Mouse (Mus musculus) limb, embryonic 13.5 days (tissue): ENCODE results near the gene Exoc8. TPM values are rescaled to one million over a fixed set of nuclear protein-coding genes. Genes with fewer than 3 reads are reported as not detected.

Source experiments
- ATAC-seq: fragments of 200-750 bp; cut with Nextera tagmentation; 2 replicates; pipeline ENCODE4 v1.8.0; 2017; ENCODE audit warnings: low read depth, moderate number of reproducible peaks, moderate TSS enrichment; ENCODE audit not compliant: low FRiP score
- H3K27ac ChIP-seq: fragments of 300-500 bp; sonication (generic); 2 replicates; pipeline ENCODE4 v1.5.1; 2015; ENCODE audit warnings: inconsistent platforms, mild to moderate bottlenecking, moderate library complexity
- H3K27me3 ChIP-seq: fragments of 300-500 bp; sonication (generic); 2 replicates; pipeline ENCODE4 v1.6.1; 2015; ENCODE audit warnings: mild to moderate bottlenecking, inconsistent platforms
- H3K36me3 ChIP-seq: fragments of 300-500 bp; sonication (generic); 2 replicates; pipeline ENCODE4 v1.6.1; 2015; ENCODE audit warnings: inconsistent platforms, mild to moderate bottlenecking, moderate library complexity
- H3K4me1 ChIP-seq: fragments of 300-500 bp; sonication (generic); 2 replicates; pipeline ENCODE4 v1.6.1; 2015; ENCODE audit warnings: inconsistent platforms
- H3K4me2 ChIP-seq: fragments of 300-500 bp; sonication (generic); replicated peaks from 2 replicates; pipeline ENCODE4 v1.6.1; 2015; ENCODE audit warnings: inconsistent platforms, mild to moderate bottlenecking, moderate library complexity
- H3K4me3 ChIP-seq: fragments of 300-500 bp; sonication (generic); 2 replicates; pipeline ENCODE4 v1.5.1; 2015; ENCODE audit warnings: moderate library complexity, mild to moderate bottlenecking, inconsistent platforms
- H3K9ac ChIP-seq: fragments of 300-500 bp; sonication (generic); 2 replicates; pipeline ENCODE4 v1.6.1; 2015; ENCODE audit warnings: mild to moderate bottlenecking, inconsistent platforms
- H3K9me3 ChIP-seq: fragments of 300-500 bp; sonication (generic); 2 replicates; pipeline ENCODE4 v1.6.1; 2016; ENCODE audit warnings: inconsistent platforms
- WGBS: fragments of 180-500 bp; shearing (Covaris S2); methylation state at CpG from one replicate; pipeline ENCODE4 v1.1.7; 2015; 5-methylcytosine and 5-hydroxymethylcytosine counted together
- polyA plus RNA-seq: library from polyadenylated mRNA; unstranded; fragments of >200 nt; fragmentation: Nextera tagmentation; extraction: Ambion mirVana; gene quantifications from 2 replicates; pipeline ENCODE4 v1.2.1, GENCODE M21; 2015

Gene Exoc8
- polyA plus RNA-seq, 1 experiment from 2014 or later = 8.4 TPM

DNA sequence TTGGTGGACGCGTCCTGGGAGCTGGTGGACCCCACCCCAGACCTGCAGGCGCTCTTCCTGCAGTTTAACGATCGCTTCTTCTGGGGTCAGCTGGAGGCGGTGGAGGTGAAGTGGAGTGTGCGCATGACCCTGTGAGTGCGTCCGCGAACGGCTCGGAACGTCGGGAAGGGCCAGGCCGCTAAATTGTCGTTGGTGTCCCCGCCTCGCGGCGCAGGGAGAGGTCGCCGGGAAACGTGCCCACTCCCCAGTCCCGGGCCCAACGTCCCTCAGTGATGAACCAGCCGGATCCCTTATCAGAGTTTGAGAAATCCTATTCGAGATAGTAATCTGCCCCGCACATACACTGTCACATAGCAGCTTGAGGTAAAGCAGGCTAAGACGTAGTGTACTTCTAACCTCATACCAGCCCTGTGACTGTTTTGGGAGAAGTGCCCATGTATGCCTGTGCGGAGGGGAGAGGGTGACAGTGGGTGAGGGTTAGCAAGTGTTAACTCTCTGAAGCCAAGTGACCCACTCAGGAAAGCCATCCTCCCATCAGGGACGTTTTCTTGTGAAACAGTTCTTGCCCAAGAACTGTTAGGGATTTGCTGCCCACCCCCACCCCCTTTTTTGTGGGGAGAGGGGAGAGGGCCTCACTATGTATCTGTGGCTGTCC lies 873 bp upstream of the Exoc8 start:
- H3K9ac ChIP-seq = peak overlapping the region; percentile 92
- H3K27ac ChIP-seq = peak overlapping the region; percentile 65
- no peaks in the 10 kb centered on the region for H3K9me3 ChIP-seq
- H3K4me3 ChIP-seq = peak overlapping the region; percentile 97
- peaks cover 21% of the 10 kb centered on the region for H3K4me1 ChIP-seq
- peaks cover 62% of the 10 kb centered on the region for H3K36me3 ChIP-seq
- no peaks in the 10 kb centered on the region for H3K27me3 ChIP-seq
- 5% methylated on average over 31 of the region's 31 CpGs for WGBS
- peak overlapping the region; percentile 94 for H3K4me2 ChIP-seq
- no peak for ATAC-seq

DNA sequence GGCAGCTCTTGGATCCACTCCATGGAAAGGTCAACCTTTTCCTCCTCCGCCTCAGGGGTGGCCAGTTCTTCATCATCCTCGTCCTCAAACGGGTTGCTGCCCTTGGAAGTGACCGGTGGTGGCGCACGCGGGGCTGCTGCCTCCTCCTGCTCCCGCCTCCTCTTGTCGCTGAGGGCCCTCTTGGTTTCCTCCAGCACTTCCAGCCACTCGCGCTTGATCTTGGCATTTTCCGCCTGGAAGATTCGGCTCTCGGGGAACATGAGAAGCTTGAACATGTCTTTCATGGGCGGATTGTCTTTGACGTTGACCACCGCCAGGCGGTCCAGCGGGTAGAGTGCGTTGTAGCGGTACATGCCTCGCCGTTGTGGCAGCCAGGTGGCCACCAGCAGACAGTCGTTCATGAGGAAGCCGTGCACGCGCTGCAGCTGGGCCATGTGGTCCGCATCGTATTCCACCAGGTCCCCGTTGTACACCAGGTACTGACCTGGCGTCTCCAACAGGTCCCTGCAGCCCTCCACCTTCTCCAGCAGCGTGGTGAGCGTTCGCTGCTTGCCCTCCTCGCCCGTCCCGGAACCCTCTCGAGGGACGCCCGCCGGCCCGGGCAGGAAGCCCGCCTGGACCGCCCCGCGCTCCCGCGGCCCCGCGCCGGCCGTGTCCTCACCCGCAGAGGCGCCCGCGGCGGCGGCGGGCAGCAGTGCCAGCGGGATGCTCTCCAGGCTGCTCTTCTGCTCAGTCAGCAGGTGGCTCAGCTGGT lies 696 bp downstream of the Exoc8 start:
- Histone ChIP-seq H3K36me3 (peaks cover 50% of the 10 kb centered on the region), H3K9ac (peak overlapping the region; percentile 92), H3K27me3 (no peaks in the 10 kb centered on the region), H3K4me1 (peaks cover 25% of the 10 kb centered on the region), H3K27ac (peak overlapping the region; percentile 69; the same call in 1 of the 2 replicates), H3K9me3 (no peaks in the 10 kb centered on the region), H3K4me2 (peak overlapping the region; percentile 98), H3K4me3 (peak overlapping the region; percentile 97)
- WGBS = 1% methylated on average over 60 of the region's 60 CpGs
- ATAC-seq = peak; percentile 24; the same call in 1 of the 2 replicates

DNA sequence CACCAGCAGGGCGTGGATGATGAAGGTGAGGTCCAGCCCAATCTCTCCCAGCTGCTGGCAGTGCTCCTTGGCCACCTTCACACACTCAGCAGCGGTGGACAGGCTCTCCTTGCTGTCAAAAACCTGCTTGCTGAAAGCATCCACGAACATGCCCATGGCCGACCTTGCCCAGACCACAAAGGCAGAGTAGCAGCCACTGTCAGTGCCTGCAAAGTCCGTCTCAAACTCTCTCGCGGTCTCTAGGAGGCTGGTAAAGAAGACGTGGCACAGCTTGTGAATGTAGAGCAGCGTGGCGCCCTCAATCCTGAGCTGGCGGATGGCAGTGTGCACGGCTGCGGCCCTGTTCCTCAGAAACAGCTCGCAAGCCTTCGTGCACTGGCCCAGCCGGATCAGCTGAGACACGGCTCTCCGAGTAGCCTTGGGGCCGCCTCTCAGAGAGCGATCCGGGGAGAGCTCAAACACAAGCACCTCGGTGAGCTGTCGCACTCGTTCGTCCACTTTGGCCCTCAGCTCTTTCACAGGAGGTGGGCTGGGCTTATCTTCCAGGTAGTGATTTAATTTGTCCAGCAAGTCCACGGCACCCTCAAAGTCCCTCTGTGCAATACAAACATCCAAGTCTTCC lies 1.4 kb downstream of the Exoc8 start:
- Histone ChIP-seq H3K27me3 (no peaks in the 10 kb centered on the region), H3K27ac (peak overlapping the region; percentile 69; the same call in 1 of the 2 replicates), H3K4me3 (peak overlapping the region; percentile 97), H3K9ac (peak overlapping the region; percentile 92), H3K36me3 (peaks cover 50% of the 10 kb centered on the region), H3K4me2 (peak overlapping the region; percentile 98), H3K9me3 (no peaks in the 10 kb centered on the region), H3K4me1 (peaks cover 25% of the 10 kb centered on the region)
- no peak for ATAC-seq
- WGBS = 85% methylated on average over 26 of the region's 26 CpGs

DNA sequence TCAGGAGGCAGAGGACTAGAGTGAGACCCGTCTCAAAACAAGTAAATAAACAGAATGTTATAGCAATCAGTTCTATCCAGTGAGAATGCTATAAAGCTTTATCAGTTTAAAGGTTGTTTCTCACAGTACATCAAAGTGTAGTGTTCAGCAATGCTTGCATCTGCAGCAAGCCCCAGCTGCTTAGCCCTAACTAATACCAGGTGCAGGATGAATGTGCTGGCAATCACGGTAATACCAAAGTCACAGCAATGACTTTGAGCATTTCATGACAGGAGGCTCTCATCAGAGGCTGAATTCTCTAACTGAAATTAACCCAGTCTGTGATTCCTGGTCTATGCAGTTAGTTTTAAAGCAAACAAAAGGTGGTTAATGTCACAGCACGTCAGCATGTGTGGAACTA lies 4.9 kb downstream of the Exoc8 start:
- Histone ChIP-seq H3K9ac (no peak overlapping the region), H3K27ac (no peak overlapping the region), H3K4me2 (no peak overlapping the region; the same call in 1 of the 2 replicates), H3K4me3 (no peak overlapping the region), H3K9me3 (peaks cover 2% of the 10 kb centered on the region; the same call in 1 of the 2 replicates), H3K4me1 (peaks cover 15% of the 10 kb centered on the region), H3K27me3 (no peaks in the 10 kb centered on the region), H3K36me3 (peaks cover 65% of the 10 kb centered on the region)
- 17% methylated on average over 3 of the region's 3 CpGs for WGBS
- ATAC-seq = no peak

DNA sequence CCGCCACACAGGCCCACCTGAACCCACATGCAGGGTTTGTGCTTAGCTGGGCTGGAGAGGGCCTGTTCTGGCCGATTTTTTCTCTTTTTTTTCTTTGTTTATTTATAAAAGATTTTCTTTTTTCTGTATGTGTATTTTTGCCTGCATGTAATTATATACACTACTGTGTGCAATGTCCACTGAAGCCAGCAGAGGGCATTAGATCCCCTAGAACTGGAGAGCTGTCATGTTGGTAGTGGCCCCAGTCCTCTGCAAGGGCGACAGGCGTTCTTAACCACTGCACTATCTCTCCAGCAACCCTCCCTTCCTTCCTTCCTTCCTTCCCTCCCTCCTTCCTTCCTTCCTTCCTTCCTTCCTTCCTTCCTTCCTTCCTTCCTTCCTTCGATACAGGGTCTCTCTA lies 9.1 kb downstream of the Exoc8 start:
- Histone ChIP-seq H3K9ac (no peak overlapping the region), H3K36me3 (peaks cover 84% of the 10 kb centered on the region), H3K4me2 (no peak overlapping the region), H3K9me3 (peaks cover 2% of the 10 kb centered on the region; the same call in 1 of the 2 replicates), H3K4me1 (peaks cover 4% of the 10 kb centered on the region), H3K27me3 (no peaks in the 10 kb centered on the region), H3K27ac (no peak overlapping the region), H3K4me3 (no peak overlapping the region)
- 97% methylated on average over 5 of the region's 5 CpGs for WGBS
- no peak for ATAC-seq

DNA sequence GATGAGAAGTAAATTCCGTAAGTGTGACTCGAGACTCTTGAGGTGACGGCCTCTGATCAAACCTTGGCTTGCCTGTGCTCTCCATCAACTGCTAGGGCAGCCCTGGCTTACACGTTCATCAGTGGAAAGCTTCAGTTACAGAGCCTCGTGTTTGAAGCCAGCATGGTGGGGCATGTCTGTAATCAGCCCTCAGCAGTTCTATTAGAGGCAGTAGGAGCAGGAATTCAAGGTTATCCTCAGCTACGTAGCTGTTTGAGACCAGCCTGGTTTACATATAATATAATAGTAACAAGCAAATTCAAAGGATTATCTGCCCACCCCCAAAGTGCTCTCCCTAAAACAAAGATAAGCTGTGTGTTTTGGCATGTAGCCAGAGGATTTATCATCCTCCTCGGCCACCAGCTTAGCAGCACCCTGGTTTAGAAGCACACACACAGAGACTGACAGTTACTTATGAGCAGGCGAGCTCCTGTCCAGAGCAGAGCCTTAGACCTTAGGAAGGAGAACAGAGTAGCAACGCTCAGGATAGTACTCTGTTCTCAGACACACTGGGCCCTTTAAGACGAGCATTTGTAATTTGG lies 18.5 kb downstream of the Exoc8 start:
- no peaks in the 10 kb centered on the region for H3K4me1 ChIP-seq
- peaks cover 95% of the 10 kb centered on the region for H3K36me3 ChIP-seq
- H3K27me3 ChIP-seq = no peaks in the 10 kb centered on the region
- H3K4me2 ChIP-seq = no peak overlapping the region
- H3K9me3 ChIP-seq = no peaks in the 10 kb centered on the region
- no peak overlapping the region for H3K27ac ChIP-seq
- 90% methylated on average over 10 of the region's 10 CpGs for WGBS
- no peak for ATAC-seq
- no peak overlapping the region for H3K4me3 ChIP-seq
- H3K9ac ChIP-seq = no peak overlapping the region

DNA sequence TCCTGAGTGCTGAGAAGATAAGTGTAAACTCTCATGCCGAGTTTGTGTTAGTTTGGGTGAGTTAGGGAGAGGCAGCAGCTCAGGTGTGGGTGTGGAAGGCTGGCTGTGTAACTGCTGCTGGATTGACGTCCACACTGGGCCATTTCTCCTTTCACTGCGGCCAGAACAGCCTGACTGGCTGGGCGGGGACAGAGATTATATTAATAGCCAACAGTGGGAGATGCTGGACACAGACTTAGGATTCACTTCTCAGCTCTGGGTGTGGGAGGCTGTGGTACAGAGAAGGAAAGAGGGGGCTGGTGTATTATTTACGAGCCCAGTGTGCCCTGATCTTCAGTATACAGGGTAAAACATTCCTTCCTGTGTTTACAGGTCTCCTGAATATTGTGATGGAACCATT lies 19.4 kb downstream of the Exoc8 start:
- no peak for ATAC-seq
- Histone ChIP-seq H3K9ac (no peak overlapping the region), H3K4me1 (no peaks in the 10 kb centered on the region), H3K27ac (no peak overlapping the region), H3K9me3 (no peaks in the 10 kb centered on the region), H3K36me3 (peaks cover 95% of the 10 kb centered on the region), H3K4me2 (no peak overlapping the region), H3K27me3 (no peaks in the 10 kb centered on the region), H3K4me3 (no peak overlapping the region)
- WGBS = 82% methylated on average over 5 of the region's 5 CpGs

DNA sequence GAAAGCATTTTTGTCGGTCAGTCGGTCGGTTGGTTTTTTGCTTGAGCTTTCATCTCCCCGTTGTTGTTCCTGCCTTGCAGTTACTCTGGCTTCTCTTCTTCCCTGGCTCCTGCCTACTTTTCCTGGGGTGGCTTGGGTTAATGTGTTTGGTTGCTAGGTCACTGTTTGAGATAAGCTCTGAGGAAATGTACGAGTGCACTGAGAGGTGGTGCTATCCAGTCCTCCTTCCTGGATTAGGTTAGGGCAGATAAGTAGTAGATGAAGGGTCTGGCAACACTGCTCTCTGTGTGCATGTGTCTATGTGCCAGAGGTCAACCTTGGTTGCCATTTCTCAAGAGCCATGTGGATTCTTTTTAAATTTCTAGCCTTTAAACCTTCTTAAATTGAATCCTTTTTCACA lies 24.8 kb downstream of the Exoc8 start:
- Histone ChIP-seq H3K4me1 (no peaks in the 10 kb centered on the region), H3K9me3 (no peaks in the 10 kb centered on the region), H3K36me3 (peaks cover 75% of the 10 kb centered on the region), H3K9ac (no peak overlapping the region), H3K4me3 (no peak overlapping the region), H3K27ac (no peak overlapping the region), H3K4me2 (no peak overlapping the region), H3K27me3 (no peaks in the 10 kb centered on the region)
- ATAC-seq = no peak
- 88% methylated on average over 5 of the region's 5 CpGs for WGBS

DNA sequence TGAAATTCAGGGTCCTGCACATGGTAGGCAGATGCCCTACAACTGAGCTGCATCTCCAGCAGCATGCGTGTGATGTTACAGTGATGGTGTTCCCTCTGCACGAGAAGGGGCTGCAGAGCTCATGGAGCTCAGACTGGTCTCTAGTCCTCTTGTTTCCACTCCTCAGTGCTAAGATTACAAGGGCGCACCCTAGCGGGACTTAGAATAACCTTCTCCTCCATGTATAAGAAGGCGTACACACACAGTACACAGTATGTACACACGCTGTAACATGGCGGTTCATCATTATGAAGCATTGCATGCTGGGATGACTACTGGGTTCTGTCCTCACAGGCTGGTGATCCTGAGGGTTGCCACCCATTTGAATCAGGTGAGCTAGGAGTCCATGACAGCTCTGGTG lies 25.4 kb downstream of the Exoc8 start:
- peaks cover 69% of the 10 kb centered on the region for H3K36me3 ChIP-seq
- no peak overlapping the region for H3K27ac ChIP-seq
- H3K4me3 ChIP-seq = no peak overlapping the region
- no peak overlapping the region for H3K4me2 ChIP-seq
- H3K9me3 ChIP-seq = no peaks in the 10 kb centered on the region
- WGBS = 92% methylated on average over 7 of the region's 7 CpGs
- no peaks in the 10 kb centered on the region for H3K27me3 ChIP-seq
- no peak for ATAC-seq
- no peak overlapping the region for H3K9ac ChIP-seq
- no peaks in the 10 kb centered on the region for H3K4me1 ChIP-seq

DNA sequence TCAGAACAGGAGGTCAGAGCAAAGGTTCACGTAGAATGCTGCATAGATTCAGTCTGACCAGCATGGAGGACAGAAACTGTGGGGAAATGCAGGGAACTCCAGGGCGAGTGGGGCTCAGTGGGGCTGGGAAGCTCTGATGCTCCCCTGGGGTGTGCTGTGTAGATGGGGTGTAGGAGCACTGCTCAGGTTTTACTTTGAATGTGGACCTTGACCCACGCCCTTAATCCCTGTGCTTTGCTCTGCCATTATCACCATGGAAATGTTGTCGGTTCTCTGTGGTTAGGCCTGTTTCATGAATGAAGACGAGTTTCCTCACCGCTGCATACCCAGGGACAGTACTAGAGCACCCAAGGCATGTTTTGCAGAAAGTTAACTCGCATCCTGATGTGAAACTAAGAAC lies 26.0 kb downstream of the Exoc8 start:
- Histone ChIP-seq H3K4me3 (no peak overlapping the region), H3K9me3 (no peaks in the 10 kb centered on the region), H3K4me2 (no peak overlapping the region), H3K27me3 (no peaks in the 10 kb centered on the region), H3K36me3 (peaks cover 67% of the 10 kb centered on the region), H3K4me1 (no peaks in the 10 kb centered on the region), H3K9ac (no peak overlapping the region), H3K27ac (no peak overlapping the region)
- WGBS = 93% methylated on average over 7 of the region's 7 CpGs
- no peak for ATAC-seq

DNA sequence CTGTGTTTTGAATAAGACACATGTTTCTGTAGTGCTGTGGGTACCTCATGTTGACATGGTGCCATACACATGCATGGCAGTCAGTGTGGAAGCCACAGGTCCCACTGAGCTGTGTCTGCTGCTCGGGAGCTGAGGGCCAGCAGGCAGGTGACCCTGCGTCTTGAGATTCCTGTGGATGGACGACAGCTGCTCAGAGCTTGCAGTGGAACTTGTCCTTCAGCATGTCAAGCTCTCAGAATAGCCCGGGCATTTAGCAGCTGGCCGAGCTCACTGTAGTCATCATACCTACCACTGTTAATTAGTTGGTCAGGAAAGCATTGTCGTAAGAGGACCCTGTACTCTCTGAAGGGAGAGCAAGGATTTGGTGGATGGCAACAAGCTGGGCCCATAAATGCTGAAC lies 27.8 kb downstream of the Exoc8 start:
- 72% methylated on average over 6 of the region's 6 CpGs for WGBS
- H3K36me3 ChIP-seq = peaks cover 56% of the 10 kb centered on the region
- ATAC-seq = no peak

DNA sequence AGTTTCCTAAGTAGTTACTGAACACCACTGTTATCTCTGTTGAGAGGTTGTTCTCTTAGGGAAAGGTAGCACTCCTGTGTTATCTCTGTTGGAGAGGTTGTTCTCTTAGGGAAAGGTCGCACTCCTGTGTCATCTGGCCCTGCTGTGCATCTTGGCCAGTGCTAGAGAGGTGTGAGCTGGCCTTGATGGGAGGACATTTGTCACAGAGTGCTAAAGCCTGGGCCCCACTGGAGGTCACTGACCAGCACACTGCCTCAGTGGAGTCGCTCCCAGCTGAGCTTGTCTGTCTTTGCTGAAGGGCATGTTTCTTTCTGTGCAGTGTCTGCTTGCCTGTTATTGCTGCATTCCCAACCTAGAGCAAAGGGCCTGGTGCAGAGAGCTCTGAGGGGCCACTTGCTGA lies 30.4 kb downstream of the Exoc8 start:
- 58% methylated on average over 2 of the region's 2 CpGs for WGBS

More for the DNA sequence above, 27.8 kb downstream of the Exoc8 start:
- Histone ChIP-seq H3K9ac (no peak overlapping the region), H3K27me3 (no peaks in the 10 kb centered on the region), H3K4me1 (peaks cover 4% of the 10 kb centered on the region; the same call in 1 of the 2 replicates), H3K4me2 (no peak overlapping the region), H3K4me3 (no peak overlapping the region), H3K9me3 (no peaks in the 10 kb centered on the region), H3K27ac (no peak overlapping the region)

More for the DNA sequence above, 30.4 kb downstream of the Exoc8 start:
- no peak overlapping the region for H3K4me3 ChIP-seq
- no peak overlapping the region for H3K4me2 ChIP-seq
- H3K36me3 ChIP-seq = peaks cover 30% of the 10 kb centered on the region
- H3K9ac ChIP-seq = no peak overlapping the region
- H3K9me3 ChIP-seq = no peaks in the 10 kb centered on the region
- ATAC-seq = no peak
- peaks cover 11% of the 10 kb centered on the region for H3K4me1 ChIP-seq
- no peak overlapping the region for H3K27ac ChIP-seq
- H3K27me3 ChIP-seq = no peaks in the 10 kb centered on the region
